Mouse (Mus musculus): ENCODE measurements around the gene Zfp526. TPM values are rescaled to one million over a fixed set of nuclear protein-coding genes. Genes with fewer than 3 reads are reported as not detected.

Zfp526 gene
- total RNA-seq, 4 experiments from 2014 or later = 9.0 to 12.3 (median 9.9) TPM

Small RNAs within 50 kb of the gene (microRNA-seq; reads per million reads assigned to microRNA genes)
- gene Mir7048 = not detected

Other genes starting within 250 kb of the Zfp526 start
- 100 to 1,000 TPM; 297 to 375 (median 324) TPM for gene Rabac1, start 248.7 kb upstream of the Zfp526 start, total RNA-seq (2022)
- gene Atp1a3, start 215.5 kb upstream of the Zfp526 start, total RNA-seq (2022) = 1 to 10 TPM in 2 of 4 experiments, under 1 TPM in 2; 0.60 to 3.3 (median 1.3) TPM
- gene Grik5, start 149.1 kb upstream of the Zfp526 start, total RNA-seq (2022) = 1 to 10 TPM; 3.7 to 4.5 (median 3.8) TPM
- 10 to 100 TPM in 1 of 4 experiments, 1 to 10 TPM in 3; 7.9 to 10.0 (median 9.0) TPM for gene Zfp574, start 148.9 kb upstream of the Zfp526 start, total RNA-seq (2022)
- under 1 TPM; 0.49 to 0.72 (median 0.55) TPM for gene Pou2f2, start 41.7 kb upstream of the Zfp526 start, total RNA-seq (2022)
- gene Dedd2, start 810 bp upstream of the Zfp526 start, total RNA-seq (2022) = 10 to 100 TPM; 14.0 to 23.0 (median 17.2) TPM
- 10 to 100 TPM; 66.1 to 71.3 (median 68.3) TPM for gene Gsk3a, start 16.4 kb downstream of the Zfp526 start, total RNA-seq (2022)
- 10 to 100 TPM; 17.2 to 22.5 (median 21.2) TPM for gene Erf, start 29.3 kb downstream of the Zfp526 start, total RNA-seq (2022)
- 10 to 100 TPM; 52.0 to 71.5 (median 59.6) TPM for gene Cic, start 46.3 kb downstream of the Zfp526 start, total RNA-seq (2022)
- gene Pafah1b3, start 76.6 kb downstream of the Zfp526 start, total RNA-seq (2022) = 1 to 10 TPM; 3.9 to 4.6 (median 3.9) TPM
- gene Prr19, start 80.0 kb downstream of the Zfp526 start, total RNA-seq (2022) = not detected
- under 1 TPM in 1 of 4 experiments, not detected in 3; 0.14 TPM for gene Tmem145, start 84.7 kb downstream of the Zfp526 start, total RNA-seq (2022)
- gene Megf8, start 95.7 kb downstream of the Zfp526 start, total RNA-seq (2022) = 10 to 100 TPM; 33.9 to 35.8 (median 34.8) TPM
- gene Cnfn, start 148.3 kb downstream of the Zfp526 start, total RNA-seq (2022) = not detected
- 10 to 100 TPM; 34.3 to 45.6 (median 40.1) TPM for gene Lipe, start 177.3 kb downstream of the Zfp526 start, total RNA-seq (2022)
- gene Cxcl17, start 191.5 kb downstream of the Zfp526 start, total RNA-seq (2022) = not detected